Mouse (Mus musculus): ENCODE measurements around the gene Aloxe3.
A peak's percentile ranks its signal among the peaks of the same experiment; 100 is the strongest.

Aloxe3 gene

GRCm38 (mm10) chr11:69185031-69185430, 59.3 kb downstream of the Aloxe3 start:
- DNase-seq = no peak

- no peak for DNase-seq
Observed at GRCm38 (mm10) chr11:69185936-69186335, 60.2 kb downstream of the Aloxe3 start.

GRCm38 (mm10) chr11:69192840-69193239, 67.1 kb downstream of the Aloxe3 start:
- peak; percentile 32 for DNase-seq

GRCm38 (mm10) chr11:69196766-69197165, 71.1 kb downstream of the Aloxe3 start:
- peak; percentile 78 for DNase-seq

- peak; percentile 48 for DNase-seq
Observed at GRCm38 (mm10) chr11:69197194-69197593, 71.5 kb downstream of the Aloxe3 start.

- no peak for DNase-seq
Observed at GRCm38 (mm10) chr11:69197743-69198142, 72.0 kb downstream of the Aloxe3 start, which contains the start of gene Alox8. TSS of gene Alox8 (minus strand) at chr11:69197843.
